Mouse (Mus musculus) MN1 (cell line): ENCODE data around the gene Txnl4b.
A peak's percentile ranks its signal among the peaks of the same experiment; 100 is the strongest.

Experiments
- DNase-seq: peaks from one replicate; pipeline ENCODE4 v3.0.0-alpha.2; 2016; ENCODE audit warnings: low spot score

Gene Txnl4b

DNA sequence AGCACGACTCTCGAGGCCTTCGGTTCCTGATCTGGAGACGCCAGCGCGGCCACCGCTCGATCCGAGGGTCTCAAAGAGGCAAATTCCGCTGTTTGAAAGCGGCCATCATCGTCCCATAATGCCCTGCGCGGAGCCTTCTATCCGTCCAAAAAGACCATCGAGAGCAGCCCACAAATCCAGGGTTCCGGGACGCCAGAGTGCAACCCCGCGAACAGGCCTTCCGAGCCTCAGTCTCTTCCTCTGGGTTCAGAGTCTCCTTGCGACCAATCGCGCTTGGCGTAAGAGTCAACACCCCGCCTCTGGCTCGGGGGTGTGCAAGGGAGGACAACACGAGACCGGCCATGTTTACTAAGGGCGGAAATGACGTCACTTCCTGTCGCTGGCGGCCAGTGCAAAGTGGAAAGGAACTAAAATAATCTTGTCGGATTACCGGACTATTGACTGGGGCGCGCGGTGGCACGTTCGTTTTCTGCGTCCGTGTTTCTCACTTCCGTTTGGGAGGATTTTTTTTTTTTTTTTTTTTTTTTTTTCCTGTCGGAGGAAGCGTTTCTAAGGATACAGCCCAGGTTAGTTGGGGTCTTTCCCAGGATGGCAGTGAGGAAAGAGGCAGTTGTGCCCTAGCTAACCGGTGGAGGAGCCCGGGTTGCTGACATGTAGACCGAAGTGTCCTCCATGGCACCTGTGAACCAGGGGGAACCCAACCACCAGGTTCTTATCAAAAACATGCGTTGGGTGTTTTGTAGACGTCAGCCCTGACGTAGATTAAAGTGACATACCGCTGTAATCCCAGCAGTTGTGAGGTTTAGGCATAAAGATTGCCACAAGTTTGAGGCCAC is at the start of gene Txnl4b, which contains the start of gene Dhx38:
TSS of gene Txnl4b (plus strand) at position 395 of the 836 bp plus-strand sequence.
TSS of gene Dhx38 (minus strand) at position 364 of the 836 bp plus-strand sequence.
- peak; percentile 100 for DNase-seq

DNA sequence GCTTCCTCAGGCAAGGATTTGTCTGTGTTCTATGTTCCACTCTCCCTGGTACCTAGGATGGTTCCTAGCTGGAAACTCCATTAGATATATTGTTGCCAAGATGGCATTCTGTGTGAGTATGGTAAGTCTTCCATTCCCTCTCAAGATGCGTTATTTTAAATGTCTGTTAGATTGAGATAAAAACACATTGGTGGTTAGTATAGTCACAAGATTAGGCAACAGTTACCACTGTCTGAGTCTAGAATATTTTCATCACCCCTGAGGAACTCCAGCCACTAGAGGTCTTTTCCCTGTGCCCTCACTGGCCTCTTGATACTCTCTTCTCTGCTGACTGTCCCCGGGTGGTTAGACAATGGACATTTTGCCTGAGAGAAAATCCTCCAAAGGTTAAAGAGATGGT is 41.7 kb upstream of the Txnl4b start:
- no peak for DNase-seq

DNA sequence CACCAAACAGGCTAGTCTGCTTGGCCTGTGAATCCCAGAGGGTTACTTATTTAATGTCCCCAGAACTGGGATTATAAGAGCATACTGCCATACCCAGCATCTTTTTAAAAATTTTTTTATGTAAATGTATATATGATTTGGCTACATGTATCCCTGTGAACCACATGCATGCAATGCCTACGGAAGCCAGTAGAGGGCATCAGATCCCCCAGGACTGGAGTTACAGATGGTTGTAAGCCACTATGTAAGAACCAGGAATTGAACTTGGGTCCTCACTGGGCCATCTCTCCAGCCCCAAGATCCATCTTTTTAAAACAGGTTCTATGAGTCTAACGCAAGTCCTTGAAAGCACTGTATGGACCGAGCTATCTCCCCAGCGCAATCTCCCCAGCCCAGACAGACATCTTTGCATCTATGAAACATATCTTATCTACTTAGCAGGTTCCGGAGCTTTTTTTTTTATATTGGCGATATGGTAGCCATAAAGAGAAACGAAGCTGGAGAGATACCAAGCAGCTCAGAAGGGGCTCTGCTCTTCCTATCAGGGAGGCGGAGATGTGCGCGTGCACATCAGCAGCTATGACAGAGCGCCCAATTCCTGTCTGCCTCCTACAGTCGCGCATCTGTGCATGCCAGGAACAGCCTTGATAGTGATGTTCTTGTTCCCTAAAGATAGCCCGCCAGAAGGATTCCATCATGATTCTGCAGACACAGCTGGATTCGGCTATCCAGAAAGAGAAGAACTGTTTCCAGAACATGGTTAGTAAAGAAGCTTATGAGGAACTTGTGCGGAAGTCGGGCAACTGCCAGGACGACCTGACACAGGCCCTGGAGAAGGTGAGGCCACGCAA is 30.3 kb upstream of the Txnl4b start:
- peak; percentile 50 for DNase-seq

DNA sequence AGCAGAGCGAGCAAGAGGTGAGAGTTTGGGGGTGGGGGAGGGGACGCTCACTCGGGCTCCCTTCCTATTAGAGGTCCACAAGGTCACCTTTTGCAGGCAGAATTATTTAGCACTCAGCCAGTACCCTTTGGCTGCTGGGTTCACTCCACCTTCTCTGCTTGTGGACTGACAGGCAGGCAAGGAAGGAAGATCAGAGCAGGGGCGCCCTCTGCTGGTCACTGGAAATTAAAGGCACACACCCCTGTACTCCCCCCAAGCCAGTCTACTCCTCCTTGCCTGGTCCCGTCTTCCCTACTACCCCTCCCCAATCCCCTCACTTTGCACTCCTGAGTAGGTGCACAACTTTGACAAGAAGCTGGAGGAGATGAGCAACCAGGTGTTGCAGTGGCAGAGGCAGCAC is 29.0 kb upstream of the Txnl4b start:
- peak; percentile 80 for DNase-seq

DNA sequence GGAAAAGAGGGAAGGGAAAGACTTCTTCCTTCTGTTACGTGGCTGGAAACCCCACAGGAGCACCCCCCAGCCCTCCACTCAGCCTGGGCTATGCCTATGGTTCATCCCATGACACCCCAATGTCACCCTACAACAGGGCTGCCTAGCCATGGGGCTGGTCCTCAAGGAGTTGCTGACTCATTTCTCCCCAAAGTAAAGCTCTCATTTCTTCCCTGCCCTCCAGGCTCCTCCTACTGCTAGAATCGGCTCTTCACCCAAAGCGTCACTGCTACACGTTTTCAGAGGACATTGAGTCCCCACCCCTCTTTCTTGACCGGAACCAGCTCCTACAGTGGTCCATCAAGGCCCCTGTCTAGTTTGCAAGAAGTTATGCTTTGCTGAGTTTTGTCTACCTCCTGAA is 23.5 kb upstream of the Txnl4b start:
- no peak for DNase-seq

DNA sequence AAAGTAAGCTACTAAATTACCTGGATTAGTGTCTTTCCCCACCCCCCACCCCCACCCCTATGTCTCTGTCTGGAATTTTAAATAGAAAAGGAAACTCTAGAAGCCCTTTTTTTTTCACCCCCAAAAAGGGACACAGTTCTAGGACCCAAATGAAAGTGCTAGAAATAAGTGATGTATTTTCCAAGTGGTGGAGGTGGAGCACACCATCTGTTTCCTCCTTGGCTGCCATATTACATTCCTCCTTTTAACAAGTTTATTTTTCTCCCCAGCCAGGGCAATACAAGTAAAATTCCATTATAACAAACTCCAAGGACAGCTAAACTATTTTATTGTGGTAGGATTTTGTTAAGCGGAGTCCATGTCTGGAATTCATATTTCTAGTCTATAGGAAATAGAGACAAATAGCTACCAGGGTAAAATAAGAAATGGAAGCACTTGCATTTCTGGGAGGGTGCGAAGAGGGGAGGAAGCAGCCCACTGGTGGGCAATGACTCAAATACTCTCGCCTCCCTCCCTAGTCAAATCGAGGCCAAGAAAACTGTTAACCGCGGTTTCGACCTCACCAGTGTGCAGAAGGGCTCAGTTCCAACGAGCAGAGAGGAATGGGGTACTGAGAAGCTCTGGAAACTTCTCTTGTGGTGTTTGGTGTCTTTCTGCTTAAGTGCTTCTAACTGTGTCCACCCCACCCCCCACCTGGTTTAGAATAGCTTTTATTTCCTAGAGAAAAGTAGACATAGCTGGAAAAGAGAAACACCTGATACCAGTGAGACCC is 22.8 kb upstream of the Txnl4b start:
- DNase-seq, result no peak

DNA sequence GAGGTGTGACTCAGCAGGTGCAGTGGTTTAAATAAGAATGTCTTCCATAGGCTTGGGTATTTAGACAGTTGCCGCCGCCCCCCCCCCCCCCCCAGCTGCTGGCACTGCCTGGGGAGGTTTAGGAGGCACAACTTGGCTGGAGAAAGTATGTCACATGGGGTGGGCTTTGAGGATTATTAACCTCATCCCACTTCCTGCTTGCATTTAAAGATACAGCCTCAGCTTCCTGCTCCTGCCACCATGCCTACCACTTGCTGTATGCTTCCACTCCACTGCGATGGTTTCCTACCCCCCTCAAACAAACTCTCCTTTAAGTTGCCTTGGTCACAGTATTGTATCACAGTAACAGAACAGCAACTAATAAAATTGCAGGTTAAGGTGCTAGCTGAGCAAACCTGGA is 21.6 kb upstream of the Txnl4b start:
- DNase-seq, result no peak

DNA sequence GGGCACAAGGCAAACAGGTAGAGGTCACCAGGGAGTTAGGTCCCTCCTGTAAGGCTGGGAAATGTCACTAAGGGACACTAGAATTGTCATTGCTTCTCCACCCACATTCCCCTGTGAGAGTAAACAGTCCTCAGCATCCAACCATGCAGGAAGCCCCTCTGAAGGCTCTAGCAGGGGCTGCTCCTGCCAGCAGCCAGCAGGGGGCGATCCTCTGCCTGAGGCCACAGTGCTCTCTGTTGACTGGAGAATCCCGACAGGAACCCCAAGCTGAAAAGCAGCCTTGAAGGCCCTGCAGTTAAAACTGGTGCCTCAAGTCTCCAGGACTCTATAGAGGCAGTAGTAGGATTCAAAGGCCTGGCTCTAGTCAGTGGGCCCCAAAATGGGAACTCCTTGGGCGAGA is 14.0 kb upstream of the Txnl4b start:
- DNase-seq, result peak; percentile 38

DNA sequence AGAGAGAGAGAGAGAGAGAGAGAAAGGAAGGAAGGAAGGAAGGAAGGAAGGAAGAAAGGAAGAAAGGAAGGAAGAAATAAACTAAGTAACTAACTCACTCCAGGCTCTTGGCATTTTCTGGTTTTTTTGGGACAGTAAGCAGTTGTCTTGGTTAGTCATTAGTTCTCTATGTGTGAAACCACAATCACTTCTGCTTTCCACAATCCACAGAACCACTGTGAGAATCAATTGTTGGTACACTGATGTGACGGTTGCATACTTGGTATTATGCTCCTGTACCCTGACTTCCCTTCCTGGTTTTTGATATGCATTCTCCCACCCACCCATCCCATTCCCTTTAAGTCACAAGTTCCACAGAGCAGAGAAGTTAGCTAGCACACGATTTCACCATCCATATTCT is 1.8 kb upstream of the Txnl4b start:
- no peak for DNase-seq

DNA sequence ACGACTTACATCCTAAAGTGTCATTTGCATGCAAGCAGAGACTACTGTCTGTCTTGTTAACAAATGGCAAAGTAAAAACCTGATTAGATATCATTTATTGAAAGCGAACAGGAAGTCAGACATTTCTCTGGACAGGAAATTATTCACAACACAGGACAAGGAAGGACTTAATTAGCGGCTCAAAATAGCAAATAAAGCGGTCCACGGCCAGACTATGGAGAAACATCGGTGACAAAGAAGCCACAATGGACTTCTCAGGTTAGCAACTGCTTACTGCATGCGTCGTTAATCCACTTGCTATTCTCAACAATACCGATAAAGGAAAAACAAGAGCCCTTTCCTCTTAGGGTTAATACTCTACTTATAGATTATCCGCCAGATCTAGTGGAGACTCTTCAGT is 926 bp upstream of the Txnl4b start:
- peak; percentile 47 for DNase-seq

DNA sequence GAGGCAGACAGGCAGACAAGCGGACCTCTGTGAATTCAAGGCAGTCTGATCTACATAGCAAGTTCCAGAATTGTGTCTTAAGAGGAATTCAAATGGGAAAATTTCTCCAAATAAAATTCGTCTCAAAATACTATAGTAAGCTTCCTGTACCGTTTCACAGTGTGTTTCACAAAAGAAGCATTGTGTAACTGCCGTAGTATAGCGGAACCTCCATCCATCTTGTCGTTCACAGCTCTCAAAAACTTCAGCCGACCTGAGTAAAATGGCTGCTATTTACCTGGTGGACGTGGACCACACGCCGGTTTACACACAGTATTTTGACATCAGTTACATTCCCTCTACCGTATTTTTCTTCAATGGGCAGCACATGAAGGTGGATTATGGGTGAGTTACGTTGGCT is 5.4 kb downstream of the Txnl4b start:
- DNase-seq, result no peak

DNA sequence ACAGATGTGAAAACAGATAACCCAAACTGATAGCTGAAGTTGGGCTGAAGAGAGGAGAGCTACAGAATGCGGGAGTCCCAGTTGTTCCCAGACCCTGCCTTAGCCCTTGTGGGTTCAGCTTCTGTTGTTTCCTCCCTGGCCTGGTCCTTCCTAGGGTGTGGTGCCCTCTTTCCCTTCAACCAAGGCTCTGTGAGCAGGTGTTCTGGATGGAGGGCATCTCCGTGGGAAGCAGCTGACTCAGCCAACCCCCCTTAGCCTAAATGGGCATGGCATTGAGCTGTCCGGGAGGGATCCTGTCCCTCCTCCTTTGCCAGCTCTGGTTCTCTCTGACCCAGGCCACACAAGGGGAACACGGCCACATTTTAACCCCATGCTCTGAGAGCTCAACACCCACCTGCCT is 10.6 kb downstream of the Txnl4b start:
- no peak for DNase-seq

DNA sequence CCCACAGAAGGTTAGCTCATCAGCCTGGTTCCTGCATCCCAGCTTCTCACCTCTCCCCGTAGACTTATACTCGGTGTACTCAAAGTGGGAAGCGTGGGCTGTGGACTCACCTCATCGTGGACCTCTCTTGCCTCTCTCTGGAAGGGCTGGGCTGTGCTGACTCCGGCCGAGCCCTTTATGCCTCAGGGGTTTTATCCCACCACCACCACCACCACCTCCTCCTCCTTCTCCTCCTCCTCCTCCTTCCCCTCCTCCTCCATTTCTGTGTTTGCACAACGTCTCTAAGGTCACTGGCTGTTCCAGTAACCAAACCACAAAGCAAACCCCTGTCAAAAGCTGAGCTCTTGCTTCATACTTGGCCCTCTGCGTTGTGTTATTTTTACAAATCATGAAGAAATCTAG is 13.2 kb downstream of the Txnl4b start, which contains the start of gene Hp:
TSS of gene Hp (minus strand) at position 273 of the 402 bp plus-strand sequence.
- DNase-seq, result no peak

DNA sequence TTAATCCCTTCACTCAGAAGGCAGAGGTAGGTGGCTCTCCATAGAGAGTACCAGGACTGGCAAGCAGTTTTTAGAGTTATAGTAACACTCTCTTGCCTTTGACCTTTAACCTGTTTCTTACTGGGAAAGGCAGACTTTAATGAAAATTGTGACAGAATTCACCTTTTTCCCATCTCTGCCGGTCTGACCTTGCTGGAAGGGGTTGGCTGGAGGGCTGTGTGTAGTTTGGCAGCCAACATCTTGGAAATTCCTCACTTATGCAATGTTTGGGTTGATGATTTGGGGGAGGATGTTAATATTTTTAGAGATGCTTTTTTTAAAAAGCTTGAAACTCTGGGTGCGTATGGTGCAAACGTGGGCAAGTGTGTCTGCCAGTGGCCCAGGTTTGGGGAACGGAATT is 18.6 kb downstream of the Txnl4b start:
- no peak for DNase-seq

DNA sequence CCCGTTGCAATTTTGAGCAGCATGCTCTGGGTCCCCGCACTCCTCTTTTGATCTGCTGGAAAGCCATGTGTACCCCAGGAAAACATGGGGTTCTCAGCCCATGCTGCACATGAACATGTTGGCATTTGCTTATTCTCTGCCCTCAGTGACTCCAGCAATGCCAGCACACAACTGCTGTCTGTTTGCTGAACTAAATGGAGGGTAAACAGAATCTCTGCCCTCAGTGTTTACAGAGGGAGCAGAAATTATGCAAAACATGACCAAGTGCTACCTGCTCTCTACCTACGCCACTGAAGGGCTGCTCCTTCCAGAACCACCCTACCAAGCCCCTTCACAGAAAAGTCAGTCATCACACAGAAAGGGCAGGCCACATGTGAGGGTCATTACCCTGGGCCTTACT is 19.1 kb downstream of the Txnl4b start:
- no peak for DNase-seq

DNA sequence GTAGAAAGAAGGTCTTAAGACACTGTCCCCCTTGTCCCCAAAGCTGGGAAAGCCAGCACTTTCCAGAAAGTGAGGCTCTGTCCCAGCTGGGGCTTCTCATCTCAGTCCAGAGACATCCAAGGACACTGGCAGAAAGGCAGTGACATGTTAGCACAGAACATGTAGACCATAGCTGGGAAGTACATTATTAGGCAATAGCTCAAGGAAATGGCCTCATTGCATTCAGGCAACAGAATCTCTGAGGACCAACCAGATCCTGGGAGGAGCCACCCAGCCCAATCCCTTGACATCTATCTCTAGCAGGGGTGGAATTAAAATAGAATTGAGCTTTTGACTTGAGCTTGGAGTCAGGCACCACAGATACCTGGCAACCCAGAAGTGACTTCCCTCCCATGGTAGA is 20.0 kb downstream of the Txnl4b start:
- DNase-seq, result no peak

DNA sequence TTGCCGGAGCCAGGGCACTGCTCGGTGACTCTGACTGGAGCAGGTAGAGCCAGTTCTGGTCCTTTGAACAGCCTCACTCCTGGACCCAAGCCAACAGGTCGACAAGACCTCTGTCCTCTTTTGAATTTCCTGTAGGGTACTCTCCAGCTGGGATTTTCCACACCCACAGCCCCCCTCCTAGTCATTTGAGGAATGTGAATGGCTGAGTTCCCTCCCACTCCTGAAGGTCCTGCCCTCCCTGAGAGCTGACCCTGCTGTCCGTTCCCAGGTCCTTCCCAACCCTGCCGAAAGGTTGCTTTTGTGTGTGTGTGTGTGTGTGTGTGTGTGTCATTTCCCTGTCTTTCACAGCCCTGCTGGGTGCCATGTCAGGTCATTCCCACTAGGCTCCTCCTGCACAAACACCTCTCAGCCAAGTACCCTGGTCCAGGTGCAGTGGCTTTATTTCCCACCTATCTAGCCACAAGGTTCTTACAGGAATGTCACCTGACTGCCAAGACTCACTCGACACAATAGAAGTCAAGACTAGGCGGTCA is 21.3 kb downstream of the Txnl4b start:
- DNase-seq, result no peak

DNA sequence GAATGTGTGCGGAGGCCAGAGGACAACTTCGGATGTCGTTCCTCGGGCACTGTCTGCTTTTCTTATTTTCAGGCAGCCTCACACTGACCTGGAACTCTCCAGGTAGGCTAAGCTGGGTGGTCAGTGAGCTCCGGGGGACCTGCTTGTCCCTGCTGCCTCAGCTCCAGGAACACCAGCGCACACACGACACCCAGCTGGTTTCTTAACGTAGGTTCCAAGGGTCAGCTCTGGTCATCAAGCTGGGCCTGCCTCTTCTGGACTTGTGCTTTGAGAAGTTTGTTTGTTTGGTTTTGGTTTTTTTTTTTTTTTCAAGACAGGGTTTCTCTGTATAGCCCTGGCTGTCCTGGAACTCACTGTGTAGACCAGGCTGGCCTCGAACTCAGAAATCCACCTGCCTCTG is 25.2 kb downstream of the Txnl4b start:
- DNase-seq, result no peak

DNA sequence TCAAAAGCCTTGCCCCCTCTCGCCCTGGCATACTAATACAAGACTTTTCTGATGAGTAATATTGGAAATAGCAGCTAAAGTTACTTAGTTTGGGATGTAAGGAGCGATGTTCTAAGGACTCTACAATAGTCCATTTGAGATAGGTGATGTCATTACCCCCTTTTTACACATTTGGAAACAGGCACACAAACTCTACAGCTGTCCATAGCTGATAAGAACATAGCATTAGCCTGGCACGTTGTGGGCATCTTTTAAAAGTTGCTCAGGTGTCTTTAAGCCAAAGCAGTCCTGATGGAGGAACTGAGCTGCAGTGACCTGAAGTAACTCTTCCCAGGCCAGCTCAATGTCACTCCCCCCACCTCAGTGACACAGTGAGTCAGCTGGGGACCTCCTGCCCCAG is 25.7 kb downstream of the Txnl4b start:
- DNase-seq, result no peak

DNA sequence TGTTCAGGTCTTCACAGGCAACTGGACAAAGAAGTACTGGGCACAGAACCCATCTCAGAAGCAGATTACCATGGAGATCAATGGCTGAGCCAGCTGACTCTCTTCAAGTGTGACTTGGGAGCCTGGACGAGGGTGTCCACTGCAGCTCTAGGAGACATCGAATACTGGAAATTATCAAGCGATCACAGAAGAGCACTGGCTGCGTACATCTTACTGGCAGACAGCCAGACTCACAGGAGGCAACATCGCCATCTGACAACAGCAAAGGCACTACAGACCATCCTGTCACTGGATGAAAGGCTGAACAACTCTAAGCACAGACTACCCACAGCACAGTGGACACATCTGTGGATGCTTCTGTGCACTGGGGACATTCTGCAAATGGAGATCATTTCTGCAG is 26.5 kb downstream of the Txnl4b start:
- DNase-seq, result peak; percentile 58

DNA sequence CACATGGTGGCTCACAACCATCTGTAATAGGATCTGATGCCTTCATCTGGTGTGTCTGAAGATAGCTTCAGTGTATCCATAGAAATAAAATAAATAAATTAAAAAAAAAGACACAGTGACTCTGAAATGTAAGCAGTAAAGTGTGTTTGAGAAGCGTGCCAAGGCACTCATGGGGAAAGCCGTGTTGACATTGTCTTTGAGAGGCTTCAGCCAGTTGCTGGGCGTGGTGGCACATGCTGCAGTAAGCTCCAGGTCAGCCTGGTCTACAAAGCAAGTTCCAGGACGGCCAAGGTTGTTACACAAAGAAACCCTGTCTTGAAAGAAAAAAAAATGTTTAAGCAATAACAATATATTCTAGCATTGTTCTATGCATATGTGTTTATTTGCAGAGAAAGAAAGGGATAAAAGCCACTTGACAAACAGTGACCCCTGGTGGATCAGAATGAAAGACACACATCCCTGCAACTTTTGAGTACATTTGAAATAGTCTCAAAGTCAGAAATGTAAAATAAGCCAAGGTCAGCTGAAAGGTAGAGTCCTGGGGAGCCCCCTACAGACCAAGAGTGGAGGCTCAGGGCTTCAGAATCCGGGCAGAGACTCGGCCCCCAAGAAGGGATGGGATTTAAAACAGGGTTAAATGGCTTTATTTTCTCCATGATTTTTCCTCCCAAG is 27.6 kb downstream of the Txnl4b start:
- peak; percentile 74 for DNase-seq
